Mouse (Mus musculus): ENCODE measurements around the gene Atp1b2.

Gene Atp1b2

DNA sequence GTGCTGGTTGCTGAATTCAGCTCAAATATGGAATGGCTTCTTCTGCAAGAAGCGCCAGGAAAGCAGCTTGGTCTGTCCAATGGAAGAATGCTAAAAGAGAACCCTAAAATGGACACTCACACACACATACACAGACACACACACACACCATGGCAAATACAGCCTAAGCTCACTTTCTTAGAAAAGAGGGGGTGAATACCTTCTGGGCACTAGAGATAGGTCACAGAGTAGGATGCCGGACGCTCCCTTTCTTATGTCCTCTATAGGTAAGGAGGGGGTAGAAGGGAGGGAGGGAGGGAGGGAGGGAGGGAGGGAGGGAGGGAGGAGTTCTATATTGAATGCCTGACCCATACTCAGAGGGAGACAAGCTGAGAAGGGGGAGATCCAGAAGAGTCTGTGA lies 2.8 kb upstream of the Atp1b2 start:
- no peak for DNase-seq (ENCODE audit: low spot score)

DNA sequence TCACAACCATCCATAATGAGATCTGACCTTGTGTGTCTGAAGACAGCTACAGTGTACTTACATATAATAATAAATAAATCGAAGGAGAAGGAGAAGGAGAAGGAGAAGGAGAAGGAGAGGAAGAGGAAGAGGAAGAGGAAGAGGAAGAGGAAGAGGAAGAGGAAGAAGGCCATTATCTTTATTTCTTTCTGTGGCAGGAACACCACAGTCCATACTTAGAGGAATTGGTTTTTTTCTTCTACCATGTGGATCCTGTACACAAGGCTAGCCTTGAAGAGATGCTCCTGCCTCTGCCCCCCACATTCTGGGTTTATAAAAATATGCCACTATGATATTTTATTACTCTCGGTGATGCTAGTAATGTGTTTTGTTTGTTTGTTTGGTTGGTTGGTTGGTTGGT lies 1.1 kb upstream of the Atp1b2 start:
- no peak for DNase-seq (ENCODE audit: low spot score)

DNA sequence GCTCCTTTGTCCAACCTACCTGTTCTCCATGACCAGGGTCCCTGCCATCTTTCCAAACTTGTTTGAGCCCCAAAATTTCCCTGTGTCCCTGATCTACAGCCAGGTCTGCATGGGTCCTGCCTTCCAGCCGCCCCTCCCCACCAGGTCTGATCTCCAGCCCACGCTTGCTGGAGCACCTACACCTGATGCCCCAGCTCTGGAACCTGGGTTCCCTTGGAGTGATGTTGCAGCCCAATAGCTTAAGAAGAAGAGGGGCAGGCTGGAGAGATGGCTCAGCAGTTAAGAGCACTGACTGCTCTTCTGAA lies 701 bp upstream of the Atp1b2 start:
- no peak for DNase-seq (ENCODE audit: low spot score)

DNA sequence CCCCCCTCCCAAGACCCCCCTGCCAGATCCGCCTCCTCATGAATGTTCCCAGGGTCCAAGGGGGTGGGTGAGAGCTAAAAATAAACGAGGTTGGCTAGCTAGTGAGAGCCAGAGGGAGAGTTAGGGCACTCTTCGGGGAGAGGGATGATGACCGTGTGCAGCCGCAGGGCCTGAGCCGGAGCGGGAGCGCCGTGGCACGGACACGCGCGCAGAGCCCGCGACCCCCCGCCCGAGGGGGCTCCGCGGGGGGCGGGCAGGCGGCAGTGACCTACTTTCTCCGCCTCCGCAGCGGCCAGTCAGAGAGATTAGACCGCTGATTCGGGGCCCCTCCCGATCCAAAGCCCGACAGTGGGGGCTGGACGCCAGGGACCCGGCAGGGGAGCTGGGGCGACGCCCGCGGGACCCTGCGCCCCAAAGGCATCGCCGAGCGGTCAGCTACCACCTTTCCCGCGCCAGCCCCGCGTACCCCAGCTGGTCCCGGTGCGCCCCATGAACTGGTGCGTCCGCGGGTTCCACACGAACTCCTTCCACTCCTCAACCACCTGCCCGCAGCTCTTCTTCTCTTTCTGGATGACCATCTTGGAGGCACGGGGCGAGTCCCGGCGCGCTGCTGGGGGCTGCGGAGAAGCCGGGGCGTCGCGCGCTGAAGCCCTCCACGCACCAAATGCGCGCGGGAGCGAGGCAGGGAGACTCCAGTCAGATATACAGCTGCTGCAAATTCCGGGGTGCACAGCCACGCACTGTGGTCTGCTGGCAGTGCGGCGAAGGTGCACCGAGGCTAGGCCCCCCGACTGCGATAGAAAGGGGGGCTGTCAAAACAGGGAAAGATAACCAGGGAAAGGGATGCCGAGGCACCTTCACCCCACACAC lies 712 bp downstream of the Atp1b2 start:
- DNase-seq (ENCODE audit: low spot score) = peak; percentile 18

DNA sequence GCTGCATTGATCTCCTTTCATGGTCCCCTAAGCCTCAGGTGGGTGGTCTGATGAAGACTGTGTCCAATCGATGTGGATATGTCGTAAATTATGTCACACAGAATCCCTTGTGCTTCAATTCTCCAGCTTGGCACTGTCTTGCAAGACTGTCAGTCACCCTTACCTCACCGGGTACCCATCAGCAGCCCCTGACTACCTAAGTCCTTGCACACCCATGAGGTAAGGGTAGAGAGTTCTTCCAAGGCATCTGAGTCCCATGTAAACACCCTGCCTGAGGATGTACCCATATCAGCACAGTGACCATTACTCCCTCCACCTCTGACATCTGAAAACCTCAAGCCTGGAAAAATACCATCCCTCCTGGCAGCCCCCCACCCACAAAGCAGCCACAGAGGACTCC lies 1.4 kb downstream of the Atp1b2 start:
- peak; percentile 20 for DNase-seq (ENCODE audit: low spot score)

DNA sequence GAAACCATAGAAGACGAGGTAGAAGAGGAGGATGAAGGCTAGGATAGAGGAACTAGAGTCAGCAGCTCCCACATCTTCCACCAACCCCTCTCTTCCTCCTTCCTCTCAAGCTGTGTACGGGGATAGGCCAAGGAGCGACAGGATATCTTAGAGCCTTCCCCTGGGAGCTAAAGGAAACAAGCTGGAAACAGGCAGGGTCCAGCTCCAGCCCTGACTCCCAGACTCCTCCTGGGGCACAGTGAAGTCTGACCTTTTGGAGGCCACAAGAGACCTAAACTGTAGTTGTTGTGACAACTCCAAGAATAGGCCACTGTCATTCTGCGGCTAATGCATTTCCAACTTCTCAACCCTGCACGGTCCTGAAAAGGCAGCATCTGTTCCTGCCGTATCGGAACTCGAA lies 2.2 kb downstream of the Atp1b2 start:
- no peak for DNase-seq (ENCODE audit: low spot score)

DNA sequence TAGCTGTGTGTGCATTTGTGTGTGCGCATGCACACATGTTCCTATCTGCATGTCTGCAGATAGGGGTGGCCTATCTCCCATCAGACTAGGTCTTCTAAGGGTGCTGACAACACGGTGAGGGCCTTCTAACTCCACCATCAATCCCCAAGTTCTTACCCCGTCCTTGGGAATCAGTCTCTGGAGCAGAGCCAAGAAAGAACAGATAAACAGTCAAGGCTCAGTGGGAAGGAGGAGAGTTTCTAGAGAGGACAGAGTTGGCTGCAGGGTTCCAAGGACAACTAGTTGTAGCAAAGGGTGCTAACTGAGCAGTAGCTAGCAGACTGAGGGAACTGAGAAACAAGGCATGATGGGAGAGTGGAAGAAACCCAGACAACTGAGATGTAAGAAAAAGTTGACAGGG lies 4.0 kb downstream of the Atp1b2 start:
- DNase-seq (ENCODE audit: low spot score) = no peak

DNA sequence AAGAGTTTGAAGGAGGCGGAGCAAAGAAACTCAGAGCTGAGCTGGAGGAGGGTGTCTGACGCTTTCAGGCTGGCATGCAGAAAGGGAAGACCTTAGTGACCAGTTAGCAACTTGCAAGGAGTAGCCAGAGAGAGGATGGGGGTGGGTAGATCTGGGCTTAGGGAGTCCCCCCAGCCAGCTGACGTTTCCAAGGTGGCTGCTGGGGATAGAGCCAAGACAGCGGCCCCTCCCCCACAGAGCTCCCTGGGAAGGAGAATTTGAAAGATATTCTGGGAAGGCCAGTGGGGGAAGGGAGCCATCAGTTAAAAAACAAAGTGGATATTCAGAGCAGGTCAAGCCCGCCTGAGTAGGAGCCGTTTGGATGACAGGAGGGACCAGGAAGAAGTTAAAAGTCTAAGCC lies 5.6 kb downstream of the Atp1b2 start:
- DNase-seq (ENCODE audit: low spot score) = peak; percentile 85

DNA sequence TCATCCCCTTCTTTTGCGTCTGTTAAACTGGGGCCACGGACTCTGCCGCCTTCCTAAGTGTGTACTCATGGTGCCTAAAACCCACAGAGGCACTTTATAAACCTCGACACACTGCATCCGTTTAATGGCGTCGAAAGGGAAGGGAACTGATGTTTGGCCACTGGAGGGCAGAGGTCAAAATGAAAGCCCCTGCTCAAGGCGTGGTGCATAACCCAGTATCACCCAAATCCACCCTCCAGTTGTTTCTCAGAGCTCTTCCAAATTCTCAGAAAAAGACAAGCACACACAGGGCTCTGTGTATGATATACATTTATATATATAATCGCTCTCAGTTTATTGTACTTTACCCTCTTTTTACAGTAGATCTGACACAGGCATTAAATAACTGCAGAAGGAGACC lies 6.3 kb downstream of the Atp1b2 start:
- peak; percentile 55 for DNase-seq (ENCODE audit: low spot score)

DNA sequence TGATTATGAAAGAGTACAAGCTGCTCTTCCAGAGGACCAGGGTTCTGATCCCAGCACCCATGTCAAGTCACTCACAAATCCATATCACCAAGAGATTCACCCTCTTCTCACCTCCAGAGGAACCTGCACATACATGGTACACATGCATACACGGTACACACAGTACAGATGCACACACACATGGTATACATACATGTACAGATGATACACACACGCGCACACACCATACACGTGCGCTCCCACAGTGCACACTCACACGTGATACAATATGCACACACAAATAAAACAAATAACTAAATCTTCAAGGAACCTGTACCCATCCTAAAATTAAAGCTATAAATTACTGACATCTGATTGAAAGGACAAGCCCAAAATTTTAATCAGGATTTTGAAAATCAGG lies 10.9 kb downstream of the Atp1b2 start:
- DNase-seq (ENCODE audit: low spot score) = no peak

DNA sequence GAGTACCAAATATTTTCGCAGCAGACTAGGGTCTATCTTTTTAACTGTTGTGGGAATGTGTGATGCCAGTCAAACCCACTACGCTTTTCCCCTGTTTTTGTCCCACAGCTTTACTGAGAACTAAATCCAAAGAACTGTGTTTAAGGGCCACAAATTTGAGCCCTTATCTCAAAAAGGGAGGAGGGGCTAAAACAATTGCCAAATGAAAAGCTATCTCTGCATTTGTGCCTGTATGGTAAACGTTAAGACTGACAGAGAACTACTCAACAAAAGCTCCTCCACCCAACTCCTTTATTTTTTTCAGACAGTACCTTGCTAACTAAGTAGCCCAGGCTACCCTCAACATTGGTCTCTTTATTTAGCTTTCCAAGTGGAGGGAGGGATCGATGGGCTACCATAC lies 12.9 kb downstream of the Atp1b2 start:
- no peak for DNase-seq (ENCODE audit: low spot score)

DNA sequence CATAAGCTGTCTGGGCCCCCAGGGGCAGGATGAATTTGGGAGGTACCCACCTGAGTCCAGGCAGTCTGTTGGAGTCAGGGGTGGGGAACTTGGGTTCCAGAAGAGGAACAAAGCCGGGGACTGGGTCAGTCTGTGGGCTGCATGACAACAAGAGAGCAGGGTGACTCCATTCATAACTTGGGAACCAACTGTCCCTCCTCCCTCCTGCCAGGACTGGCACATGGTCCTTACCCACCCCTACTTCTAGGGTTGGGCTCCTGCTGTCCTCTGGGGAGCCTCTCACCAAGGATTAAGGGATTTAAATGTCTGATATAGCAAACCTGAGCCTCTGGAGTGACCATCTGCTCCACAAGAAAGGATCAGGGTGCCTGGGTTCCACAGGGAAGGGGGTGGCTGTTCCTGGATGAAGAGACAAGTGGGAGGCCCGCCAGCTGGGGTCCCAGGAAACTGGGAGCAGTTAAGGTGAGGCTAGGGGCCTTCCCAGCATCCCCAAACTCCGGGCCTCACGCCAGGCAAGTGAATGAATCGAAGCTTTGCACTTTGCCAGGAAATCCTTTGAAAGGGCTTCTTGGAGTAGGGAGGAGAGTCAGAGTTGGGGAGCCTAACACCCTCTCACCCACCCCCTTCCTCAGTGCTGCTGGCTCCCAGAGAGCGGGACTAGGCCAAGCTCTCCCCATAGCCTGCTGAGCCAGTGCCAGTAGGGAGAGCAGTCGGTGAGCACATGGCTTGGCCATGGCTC lies 13.7 kb downstream of the Atp1b2 start:
- no peak for DNase-seq (ENCODE audit: low spot score)

DNA sequence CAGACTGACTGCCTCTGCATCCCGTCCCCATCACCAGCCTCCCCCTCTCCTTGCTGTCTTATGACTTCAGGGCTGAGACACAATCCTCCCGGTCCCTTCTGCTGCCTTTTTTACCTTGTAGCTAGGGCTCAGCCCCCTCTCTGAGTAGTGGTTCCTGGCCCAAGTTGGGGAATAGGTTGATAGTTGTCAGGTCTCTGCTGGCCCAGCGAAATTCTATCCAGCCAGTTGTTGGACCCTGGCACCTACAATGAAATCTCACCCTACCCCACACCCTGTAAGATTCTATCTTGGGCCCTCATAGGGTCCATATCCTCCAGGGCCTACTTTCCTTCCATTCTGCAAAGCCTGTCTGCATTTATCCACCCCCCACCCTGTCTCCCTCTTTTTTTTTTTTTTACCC lies 14.3 kb downstream of the Atp1b2 start:
- DNase-seq (ENCODE audit: low spot score) = no peak

DNA sequence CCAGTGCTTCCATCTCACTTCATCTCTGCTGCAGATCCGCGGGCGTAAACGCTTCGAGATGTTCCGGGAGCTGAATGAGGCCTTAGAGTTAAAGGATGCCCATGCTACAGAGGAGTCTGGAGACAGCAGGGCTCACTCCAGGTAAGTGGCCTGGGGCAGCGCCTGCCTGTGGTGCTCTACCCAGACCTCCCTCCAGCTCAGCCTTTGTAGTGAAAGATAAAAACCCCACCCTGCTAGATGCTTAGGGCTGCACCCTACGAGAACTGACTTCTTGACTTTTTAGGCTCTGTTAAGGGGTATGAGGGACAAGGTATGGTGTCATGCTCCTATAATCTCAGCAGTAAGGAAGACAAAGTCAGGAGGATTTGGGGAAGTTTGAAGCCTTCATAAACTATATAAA lies 15.1 kb downstream of the Atp1b2 start:
- DNase-seq (ENCODE audit: low spot score) = no peak

DNA sequence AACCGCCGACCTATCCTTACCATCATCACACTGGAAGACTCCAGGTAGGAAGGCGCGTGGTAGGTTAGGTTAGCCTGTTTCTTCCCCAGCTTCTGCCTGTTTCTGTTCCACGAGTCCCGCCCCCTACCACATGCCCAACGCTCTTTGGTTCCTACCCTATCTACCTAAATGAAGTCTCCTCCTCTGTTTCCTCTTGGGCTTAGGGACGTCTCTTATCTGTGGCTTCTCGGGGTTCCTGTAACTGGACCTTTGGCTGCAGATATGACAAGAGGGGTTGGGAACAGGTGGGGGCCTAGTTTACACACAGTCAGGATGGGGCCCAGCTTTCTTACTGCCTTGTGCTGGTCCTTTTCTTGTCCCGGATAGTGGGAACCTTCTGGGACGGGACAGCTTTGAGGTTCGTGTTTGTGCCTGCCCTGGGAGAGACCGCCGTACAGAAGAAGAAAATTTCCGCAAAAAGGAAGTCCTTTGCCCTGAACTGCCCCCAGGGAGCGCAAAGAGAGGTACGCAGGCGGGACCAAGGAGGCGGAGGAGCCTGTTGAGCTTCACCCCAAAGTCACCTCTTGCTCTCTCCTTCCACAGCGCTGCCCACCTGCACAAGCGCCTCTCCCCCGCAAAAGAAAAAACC lies 16.4 kb downstream of the Atp1b2 start:
- no peak for DNase-seq (ENCODE audit: low spot score)

DNA sequence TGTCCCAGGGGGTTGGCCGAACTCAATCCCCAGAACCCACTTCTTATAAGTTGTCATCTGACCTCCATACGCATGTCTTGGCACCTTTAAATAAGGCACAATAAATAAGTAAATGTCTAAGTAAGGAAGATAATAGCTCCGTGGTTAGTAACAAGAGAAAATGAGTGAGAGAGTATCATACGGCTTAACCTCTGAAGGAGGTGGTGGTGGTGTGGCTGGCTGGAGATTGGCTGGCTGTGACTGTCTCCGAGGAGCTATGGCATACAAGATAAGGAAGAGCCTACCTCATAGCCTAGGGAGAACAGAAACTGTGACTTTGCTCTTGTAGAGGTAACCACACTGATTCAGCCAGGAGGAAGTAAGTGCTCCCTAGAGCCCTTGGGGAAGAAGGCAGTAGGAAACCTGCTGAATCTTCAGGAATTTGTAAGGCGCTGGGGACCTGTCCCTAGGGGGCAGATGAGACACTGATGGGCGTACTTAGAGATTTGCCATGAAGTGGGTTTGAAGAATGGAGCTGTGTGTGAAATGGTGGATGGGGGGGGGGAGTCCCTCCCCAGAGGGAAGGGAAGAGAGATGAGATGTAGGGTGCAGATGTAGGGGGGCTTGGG lies 19.9 kb downstream of the Atp1b2 start:
- DNase-seq (ENCODE audit: low spot score) = no peak

DNA sequence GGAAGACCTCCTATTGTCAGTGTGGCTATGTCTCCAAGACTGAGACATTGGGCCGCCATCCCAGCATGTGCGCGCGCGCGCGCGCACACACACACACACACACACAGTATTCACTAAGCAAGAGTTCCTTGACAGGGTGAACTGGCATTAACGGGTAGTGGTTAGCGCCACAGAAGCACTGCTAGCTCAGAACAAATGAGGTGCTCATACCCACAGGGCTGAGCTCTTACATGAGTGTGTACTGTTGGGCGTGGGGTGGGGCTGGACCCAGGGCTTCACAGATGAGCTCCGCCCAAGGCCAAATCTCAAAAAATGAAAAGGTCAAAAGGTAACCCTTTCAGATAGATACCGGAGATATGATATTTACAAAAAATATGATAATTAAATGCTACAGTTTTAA lies 20.8 kb downstream of the Atp1b2 start:
- DNase-seq (ENCODE audit: low spot score) = no peak

DNA sequence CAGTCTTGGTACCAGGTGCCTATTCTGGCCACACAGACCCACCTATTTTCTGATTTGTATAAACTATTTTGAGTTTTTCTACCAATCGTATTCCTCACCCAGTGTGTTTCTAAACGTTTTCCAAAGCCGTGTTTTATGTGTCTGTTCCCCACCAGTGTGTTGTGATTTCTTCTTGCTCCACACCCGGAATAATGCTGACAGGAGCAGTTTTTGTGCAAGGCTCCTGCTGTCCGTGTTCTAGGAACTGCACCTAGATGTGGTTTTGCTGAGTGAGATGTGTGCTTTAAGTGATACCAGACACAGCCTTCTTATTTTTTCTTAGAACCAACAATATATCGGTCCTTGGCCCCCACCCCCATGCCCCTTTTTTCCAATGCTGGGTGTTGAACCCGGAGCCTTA lies 21.7 kb downstream of the Atp1b2 start:
- DNase-seq (ENCODE audit: low spot score) = no peak

DNA sequence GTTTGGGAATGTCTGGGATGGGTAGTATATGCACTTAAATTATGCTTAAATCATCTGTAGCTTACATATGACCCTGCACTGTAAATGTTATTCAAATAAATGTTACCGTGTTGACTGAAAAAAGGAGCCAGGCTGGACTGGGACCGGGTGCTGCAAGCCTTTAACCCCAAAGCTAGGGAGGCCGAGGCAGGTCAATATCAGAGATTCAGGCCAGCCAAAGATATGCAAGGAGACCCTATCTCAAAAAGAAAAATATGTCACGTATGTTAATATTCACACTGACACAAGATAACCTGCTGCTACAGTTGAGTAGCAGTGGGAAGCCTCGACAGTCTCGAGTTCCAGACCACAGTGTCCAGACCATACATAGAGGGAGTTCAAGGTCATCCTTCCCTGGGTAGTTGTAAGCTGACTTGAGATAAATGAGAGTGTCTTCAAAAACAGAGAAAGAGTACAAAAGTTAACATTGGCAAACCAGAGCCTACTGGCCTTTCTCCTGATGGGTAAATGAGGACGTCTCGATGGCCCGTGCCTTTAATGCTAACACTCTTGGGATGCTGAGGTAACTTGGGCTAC lies 23.4 kb downstream of the Atp1b2 start:
- DNase-seq (ENCODE audit: low spot score) = no peak

DNA sequence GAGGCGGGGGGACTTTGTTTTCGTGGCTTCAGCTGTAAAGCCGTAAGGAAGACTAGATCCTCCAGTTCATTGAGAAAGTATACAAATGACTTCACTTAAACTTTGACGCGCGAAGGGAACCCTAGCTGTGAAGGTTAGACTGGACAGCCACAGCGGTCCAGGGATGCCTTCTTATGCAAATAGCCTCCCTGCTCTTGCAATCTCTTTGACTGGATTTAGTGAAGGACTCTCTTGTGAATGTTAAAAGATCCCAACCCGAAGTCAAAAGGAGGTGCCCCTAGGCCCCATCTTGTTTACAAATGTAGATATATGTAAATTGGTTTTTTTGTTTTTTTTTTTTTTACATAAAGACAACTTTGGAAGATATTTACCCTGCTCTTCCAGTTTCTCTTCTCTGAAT lies 23.9 kb downstream of the Atp1b2 start:
- DNase-seq (ENCODE audit: low spot score) = peak; percentile 60

DNA sequence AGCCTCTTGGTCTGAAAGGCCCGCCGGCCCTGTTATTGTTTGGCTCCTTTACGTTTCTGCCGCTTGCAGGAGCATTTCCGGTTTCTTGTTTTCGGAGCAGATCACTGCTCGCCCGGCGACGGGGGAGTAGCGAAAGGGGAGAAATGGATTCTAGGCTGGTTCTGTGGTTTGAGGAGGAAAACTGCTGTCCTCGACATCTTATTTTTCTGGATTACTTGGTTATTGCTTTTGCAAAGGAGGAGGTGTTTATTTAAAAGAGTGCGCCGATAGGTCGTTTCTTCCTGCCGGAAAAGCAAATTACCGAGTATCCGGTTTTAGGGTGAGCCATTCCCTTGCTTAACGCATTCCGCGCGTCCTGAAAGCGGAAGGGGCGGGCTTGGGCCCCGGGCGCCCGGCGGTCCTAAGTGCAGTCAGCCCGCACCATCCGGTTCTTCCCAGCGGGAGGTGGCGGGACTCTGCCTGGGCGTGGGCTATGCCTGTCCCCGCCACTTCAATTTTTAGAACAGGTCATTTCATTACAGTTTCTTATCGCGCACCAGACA lies 24.5 kb downstream of the Atp1b2 start:
- peak; percentile 97 for DNase-seq (ENCODE audit: low spot score)

DNA sequence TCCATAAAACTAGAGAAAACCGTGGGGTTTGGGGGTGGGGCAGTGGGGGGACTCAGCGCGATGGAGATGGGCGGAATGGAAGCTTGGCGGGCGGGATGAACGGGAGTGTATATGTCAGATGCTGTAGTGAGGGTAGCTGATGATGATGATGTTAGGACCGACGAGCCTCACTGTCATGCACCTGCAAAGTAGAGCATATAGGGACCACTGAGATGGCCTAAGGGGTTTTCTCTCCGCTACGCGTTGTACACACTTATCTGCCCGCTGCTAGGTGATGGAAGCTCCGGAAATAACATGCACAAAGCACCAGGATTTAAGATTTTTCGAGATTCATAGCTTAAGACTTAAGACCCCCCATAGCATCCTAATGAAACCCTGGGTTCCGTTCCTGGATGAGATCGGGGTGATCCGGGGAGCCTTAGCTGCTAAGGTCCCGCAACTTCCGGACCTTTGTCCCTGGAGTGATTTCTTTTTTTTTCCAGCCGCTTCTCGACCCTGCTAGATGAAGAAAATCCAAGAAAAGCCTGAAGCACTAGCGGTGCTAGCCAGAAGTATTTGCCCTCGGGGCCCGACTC lies 25.1 kb downstream of the Atp1b2 start:
- DNase-seq (ENCODE audit: low spot score) = no peak
